Mouse (Mus musculus) adrenal gland, adult (tissue): ENCODE results near the gene Ap2m1.

ENCODE experiments used
- DNase-seq, 2 experiments: peaks; one replicate each; pipeline ENCODE4 v3.0.0; 2022 to 2023; ENCODE audit warnings: low spot score in 1 of 2; ENCODE audit not compliant: inconsistent age in 2 of 2

Ap2m1 gene

DNA sequence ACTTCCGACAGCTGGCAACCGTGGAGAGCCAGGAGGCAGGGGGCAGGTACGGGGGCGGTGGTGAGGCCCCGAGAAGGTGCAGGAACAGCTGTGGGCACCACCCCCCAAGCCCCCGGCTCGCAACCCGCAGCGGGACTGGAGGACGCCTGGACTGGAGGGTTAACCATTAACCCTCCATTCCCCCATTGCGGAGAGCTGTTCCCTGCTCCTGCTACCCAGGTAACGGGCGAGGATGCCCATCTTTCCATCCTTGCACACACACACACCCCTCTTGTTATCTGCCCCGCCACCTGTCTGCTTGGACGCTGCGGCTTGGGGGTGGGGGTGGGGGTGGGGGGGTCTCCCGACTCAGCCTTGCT is 55.4 kb downstream of the Ap2m1 start:
- DNase-seq, result no peak

DNA sequence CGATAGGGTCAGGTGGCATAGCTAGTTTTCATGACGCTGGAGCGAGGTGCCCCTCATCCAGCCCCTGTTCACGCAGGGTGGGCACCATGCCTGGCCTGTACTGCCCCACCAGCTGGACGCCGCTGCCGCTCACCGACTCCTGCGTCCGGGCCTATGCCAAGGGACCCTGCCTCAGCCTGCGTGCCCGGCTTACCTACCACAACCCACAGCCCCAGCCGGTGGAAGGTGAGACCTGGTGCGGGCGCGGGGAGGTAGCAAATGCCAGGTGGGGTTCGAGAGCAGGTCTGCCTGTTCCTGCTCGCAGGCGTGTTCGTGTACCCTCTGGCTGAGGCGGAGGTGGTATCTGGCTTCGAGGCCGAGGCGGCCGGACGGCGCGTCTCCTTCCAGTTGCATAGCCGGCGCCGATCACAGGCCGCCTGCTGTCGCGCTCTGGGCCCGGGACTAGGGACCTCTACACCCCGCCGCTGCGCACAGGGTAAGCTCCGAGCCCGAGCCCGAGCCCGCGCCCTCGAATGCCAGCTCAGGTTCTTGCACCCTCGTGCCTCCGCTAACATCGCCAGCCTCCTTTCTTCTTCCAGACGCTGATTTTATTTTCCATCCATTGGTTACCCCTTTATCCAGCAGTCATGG is 55.9 kb downstream of the Ap2m1 start:
- no peak for DNase-seq
